Mouse (Mus musculus) forebrain, embryonic 13.5 days (tissue): ENCODE data around the gene Ankdd1b. TPM values are rescaled to one million over a fixed set of nuclear protein-coding genes. Genes with fewer than 3 reads are reported as not detected.

Experiments
- ATAC-seq: fragments of 200-750 bp; cut with Nextera tagmentation; 2 replicates; pipeline ENCODE4 v1.8.0; 2017
- H3K27ac ChIP-seq: fragments of 300-500 bp; sonication (generic); 2 replicates; pipeline ENCODE4 v1.5.1; 2015; ENCODE audit warnings: inconsistent platforms, mild to moderate bottlenecking, moderate library complexity
- H3K27me3 ChIP-seq: fragments of 300-500 bp; sonication (generic); 2 replicates; pipeline ENCODE4 v1.6.1; 2015; ENCODE audit warnings: mild to moderate bottlenecking, inconsistent platforms
- H3K36me3 ChIP-seq: fragments of 300-500 bp; sonication (generic); 2 replicates; pipeline ENCODE4 v1.6.1; 2015; ENCODE audit warnings: mild to moderate bottlenecking, inconsistent platforms; ENCODE audit not compliant: poor library complexity, severe bottlenecking
- H3K4me1 ChIP-seq: fragments of 300-500 bp; sonication (generic); 2 replicates; pipeline ENCODE4 v1.6.1; 2015; ENCODE audit warnings: inconsistent platforms
- H3K4me2 ChIP-seq: fragments of 300-500 bp; sonication (generic); 2 replicates; pipeline ENCODE4 v1.6.1; 2015; ENCODE audit warnings: inconsistent platforms, mild to moderate bottlenecking, moderate library complexity
- H3K4me3 ChIP-seq: fragments of 300-500 bp; sonication (generic); 2 replicates; pipeline ENCODE4 v1.5.1; 2015; ENCODE audit warnings: mild to moderate bottlenecking, inconsistent platforms
- H3K9ac ChIP-seq: fragments of 300-500 bp; sonication (generic); 2 replicates; pipeline ENCODE4 v1.6.1; 2015; ENCODE audit warnings: mild to moderate bottlenecking, inconsistent platforms
- H3K9me3 ChIP-seq: fragments of 300-500 bp; sonication (generic); replicated peaks from 2 replicates; pipeline ENCODE4 v1.6.1; 2016; ENCODE audit warnings: inconsistent platforms
- WGBS: fragments of 180-500 bp; shearing (Covaris S2); methylation state at CpG from one replicate; pipeline ENCODE4 v1.1.7; 2015; 5-methylcytosine and 5-hydroxymethylcytosine counted together
- polyA plus RNA-seq: library from polyadenylated mRNA; unstranded; fragments of >200 nt; fragmentation: Nextera tagmentation; extraction: Ambion mirVana; gene quantifications from 2 replicates; pipeline ENCODE4 v1.2.1, GENCODE M21; 2015

Ankdd1b gene
- polyA plus RNA-seq, 1 experiment from 2014 or later = not detected

- Histone ChIP-seq H3K36me3 (no peaks in the 10 kb centered on the region), H3K4me3 (no peak overlapping the region), H3K27me3 (no peaks in the 10 kb centered on the region), H3K9ac (no peak overlapping the region), H3K4me2 (no peak overlapping the region), H3K9me3 (no peaks in the 10 kb centered on the region), H3K4me1 (0 out of 2 replicates have a peak, but pooled peaks cover 7% of the 10 kb centered on the region), H3K27ac (no peak overlapping the region)
- WGBS = 31% methylated on average over 3 of the region's 3 CpGs
- peak; percentile 69 for ATAC-seq
Measured at GRCm38 (mm10) chr13:96426044-96426443, 45.0 kb downstream of the Ankdd1b start.

- H3K4me1 ChIP-seq = 0 out of 2 replicates have a peak, but pooled peaks cover 7% of the 10 kb centered on the region
- no peaks in the 10 kb centered on the region for H3K9me3 ChIP-seq
- H3K36me3 ChIP-seq = no peaks in the 10 kb centered on the region; the same call in 1 of the 2 replicates
- H3K27me3 ChIP-seq = no peaks in the 10 kb centered on the region
- H3K4me2 ChIP-seq = no peak overlapping the region
- ATAC-seq = no peak
- H3K4me3 ChIP-seq = no peak overlapping the region
- H3K9ac ChIP-seq = no peak overlapping the region
- H3K27ac ChIP-seq = no peak overlapping the region
- 92% methylated on average over 12 of the region's 12 CpGs for WGBS
Measured at GRCm38 (mm10) chr13:96424496-96425274, 46.3 kb downstream of the Ankdd1b start.

- H3K36me3 ChIP-seq = peaks cover 28% of the 10 kb centered on the region
- H3K9ac ChIP-seq = no peak overlapping the region
- no peaks in the 10 kb centered on the region for H3K9me3 ChIP-seq
- H3K27ac ChIP-seq = no peak overlapping the region
- ATAC-seq = no peak
- H3K4me2 ChIP-seq = no peak overlapping the region
- H3K27me3 ChIP-seq = no peaks in the 10 kb centered on the region
- 0 out of 2 replicates have a peak, but pooled peaks cover 6% of the 10 kb centered on the region for H3K4me1 ChIP-seq
- H3K4me3 ChIP-seq = no peak overlapping the region
Measured at GRCm38 (mm10) chr13:96421230-96421629, 49.8 kb downstream of the Ankdd1b start.

- no peak overlapping the region for H3K27ac ChIP-seq
- H3K4me1 ChIP-seq = no peaks in the 10 kb centered on the region
- no peaks in the 10 kb centered on the region for H3K27me3 ChIP-seq
- 92% methylated on average over 4 of the region's 4 CpGs for WGBS
- H3K9me3 ChIP-seq = no peaks in the 10 kb centered on the region
- H3K4me3 ChIP-seq = no peak overlapping the region
- no peak for ATAC-seq
- peaks cover 53% of the 10 kb centered on the region for H3K36me3 ChIP-seq
- H3K4me2 ChIP-seq = no peak overlapping the region
- no peak overlapping the region for H3K9ac ChIP-seq
Measured at GRCm38 (mm10) chr13:96418487-96418886, 52.5 kb downstream of the Ankdd1b start.

- Histone ChIP-seq H3K36me3 (peaks cover 60% of the 10 kb centered on the region), H3K27ac (no peak overlapping the region), H3K4me1 (no peaks in the 10 kb centered on the region), H3K27me3 (no peaks in the 10 kb centered on the region), H3K9me3 (no peaks in the 10 kb centered on the region), H3K4me2 (no peak overlapping the region), H3K9ac (no peak overlapping the region), H3K4me3 (no peak overlapping the region)
- no peak for ATAC-seq
- 91% methylated on average over 5 of the region's 5 CpGs for WGBS
Measured at GRCm38 (mm10) chr13:96417261-96417813, 53.7 kb downstream of the Ankdd1b start.

- H3K9me3 ChIP-seq = no peaks in the 10 kb centered on the region
- H3K4me1 ChIP-seq = no peaks in the 10 kb centered on the region
- H3K9ac ChIP-seq = no peak overlapping the region
- no peaks in the 10 kb centered on the region for H3K27me3 ChIP-seq
- H3K36me3 ChIP-seq = peaks cover 65% of the 10 kb centered on the region
- no peak overlapping the region for H3K4me2 ChIP-seq
- no peak overlapping the region for H3K27ac ChIP-seq
- 95% methylated on average over 8 of the region's 8 CpGs for WGBS
- no peak for ATAC-seq
- no peak overlapping the region for H3K4me3 ChIP-seq
Measured at GRCm38 (mm10) chr13:96416380-96416779, 54.6 kb downstream of the Ankdd1b start.

GRCm38 (mm10) chr13:96414384-96414783 lies 56.6 kb downstream of the Ankdd1b start:
- Histone ChIP-seq H3K4me1 (no peaks in the 10 kb centered on the region), H3K4me2 (no peak overlapping the region), H3K27ac (no peak overlapping the region), H3K4me3 (no peak overlapping the region), H3K9ac (no peak overlapping the region), H3K36me3 (peaks cover 78% of the 10 kb centered on the region), H3K9me3 (no peaks in the 10 kb centered on the region), H3K27me3 (no peaks in the 10 kb centered on the region)
- ATAC-seq = no peak
- 88% methylated on average over 6 of the region's 6 CpGs for WGBS

GRCm38 (mm10) chr13:96408786-96409185 lies 62.2 kb downstream of the Ankdd1b start:
- H3K27ac ChIP-seq = no peak overlapping the region
- ATAC-seq = no peak
- H3K4me2 ChIP-seq = no peak overlapping the region
- no peak overlapping the region for H3K4me3 ChIP-seq
- H3K9ac ChIP-seq = no peak overlapping the region
- no peaks in the 10 kb centered on the region for H3K9me3 ChIP-seq
- no peaks in the 10 kb centered on the region for H3K27me3 ChIP-seq
- H3K36me3 ChIP-seq = peaks cover 69% of the 10 kb centered on the region
- 0 out of 2 replicates have a peak, but pooled peaks cover 5% of the 10 kb centered on the region for H3K4me1 ChIP-seq
- WGBS = 95% methylated on average over 1 of the region's 1 CpGs

GRCm38 (mm10) chr13:96407040-96407439 lies 64.0 kb downstream of the Ankdd1b start:
- H3K4me1 ChIP-seq = 0 out of 2 replicates have a peak, but pooled peaks cover 5% of the 10 kb centered on the region
- no peak overlapping the region for H3K4me2 ChIP-seq
- ATAC-seq = peak; percentile 86
- H3K36me3 ChIP-seq = peaks cover 73% of the 10 kb centered on the region
- H3K9me3 ChIP-seq = no peaks in the 10 kb centered on the region
- no peaks in the 10 kb centered on the region for H3K27me3 ChIP-seq
- WGBS = 56% methylated on average over 4 of the region's 4 CpGs
- H3K27ac ChIP-seq = no peak overlapping the region
- no peak overlapping the region for H3K9ac ChIP-seq
- H3K4me3 ChIP-seq = no peak overlapping the region

GRCm38 (mm10) chr13:96405518-96405917 lies 65.5 kb downstream of the Ankdd1b start:
- Histone ChIP-seq H3K4me1 (0 out of 2 replicates have a peak, but pooled peaks cover 5% of the 10 kb centered on the region), H3K36me3 (peaks cover 73% of the 10 kb centered on the region), H3K9ac (no peak overlapping the region), H3K9me3 (no peaks in the 10 kb centered on the region), H3K4me3 (no peak overlapping the region), H3K27me3 (no peaks in the 10 kb centered on the region), H3K27ac (no peak overlapping the region), H3K4me2 (no peak overlapping the region)
- WGBS = 94% methylated on average over 2 of the region's 2 CpGs
- ATAC-seq = no peak

- H3K9me3 ChIP-seq = no peaks in the 10 kb centered on the region
- peaks cover 91% of the 10 kb centered on the region for H3K36me3 ChIP-seq
- 91% methylated on average over 5 of the region's 5 CpGs for WGBS
- no peak overlapping the region for H3K27ac ChIP-seq
- no peak for ATAC-seq
- no peak overlapping the region for H3K4me3 ChIP-seq
- H3K4me2 ChIP-seq = no peak overlapping the region
- no peaks in the 10 kb centered on the region for H3K27me3 ChIP-seq
- no peak overlapping the region for H3K9ac ChIP-seq
- H3K4me1 ChIP-seq = no peaks in the 10 kb centered on the region
Measured at GRCm38 (mm10) chr13:96401251-96401650, 69.7 kb downstream of the Ankdd1b start.

- Histone ChIP-seq H3K9ac (peak overlapping the region; percentile 78), H3K4me1 (peaks cover 15% of the 10 kb centered on the region), H3K27me3 (no peaks in the 10 kb centered on the region), H3K27ac (no peak overlapping the region), H3K36me3 (peaks cover 40% of the 10 kb centered on the region), H3K4me2 (peak overlapping the region; percentile 83), H3K4me3 (peak overlapping the region; percentile 69), H3K9me3 (no peaks in the 10 kb centered on the region)
- 16% methylated on average over 2 of the region's 2 CpGs for WGBS
- ATAC-seq = no peak
Measured at GRCm38 (mm10) chr13:96389301-96389700, 81.7 kb downstream of the Ankdd1b start.
